24 mouse cellular contexts compared by ENCODE assay signal in the genomic region with DNA sequence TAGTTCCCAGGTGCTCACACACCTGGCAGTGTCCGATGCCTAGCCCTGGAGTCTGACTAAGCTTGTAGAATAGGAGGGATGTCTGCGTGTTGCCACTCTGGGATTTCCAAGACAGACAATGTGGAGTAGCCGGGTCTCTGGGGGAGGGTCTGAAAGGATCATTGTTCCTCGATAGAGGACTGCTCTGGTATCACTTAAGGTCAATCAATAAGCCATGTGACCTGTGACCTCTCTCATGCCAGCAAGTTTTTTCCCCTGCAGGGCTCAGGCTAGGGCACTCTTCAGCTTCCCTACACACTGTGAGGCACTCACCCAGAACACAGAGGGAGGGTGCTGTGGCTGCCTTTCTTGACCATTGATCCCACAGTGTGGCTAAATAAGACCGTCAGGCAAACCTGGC. TPM values are rescaled to one million over a fixed set of nuclear protein-coding genes. Genes with fewer than 3 reads are reported as not detected.
DNase-seq lines count a peak whose midpoint lies in the region; ATAC-seq lines count a peak whose summit lies in the region.
"Had no signal": no experiment of that assay in that cellular context is flagged by ENCODE, and none has a peak within 500 bp of the region (broad histone marks: within the 10 kb centered on the region; RNA-seq: fewer than 3 reads in every experiment).

No protein-coding gene starts in this region.

- H3K36me3 ChIP-seq in forebrain, embryonic 10.5 days (replicated peaks): no peaks in the 10 kb centered on the region
- H3K36me3 ChIP-seq in forebrain, embryonic 16.5 days (ENCODE audit: control insufficient read depth, insufficient read depth): no peaks in the 10 kb centered on the region
- H3K36me3 ChIP-seq in limb, embryonic 13.5 days: no peaks in the 10 kb centered on the region
- H3K36me3 ChIP-seq in limb, embryonic 10.5 days: no peaks in the 10 kb centered on the region
- H3K36me3 ChIP-seq: embryonic facial prominence, embryonic 12.5 days; forebrain, embryonic 12.5 days; G1E; hindbrain, embryonic 15.5 days had no signal

- no peak overlapping the region for H3K4me3 ChIP-seq in forebrain, embryonic 10.5 days
- H3K4me3 ChIP-seq in forebrain, embryonic 16.5 days (replicated peaks; ENCODE audit: low read length): no peak overlapping the region
- H3K4me3 ChIP-seq in limb, embryonic 13.5 days: no peak overlapping the region
- no peak overlapping the region for H3K4me3 ChIP-seq in limb, embryonic 10.5 days
- H3K4me3 ChIP-seq: embryonic facial prominence, embryonic 12.5 days; forebrain, embryonic 12.5 days; gastrocnemius, adult 2 months; hindbrain, embryonic 15.5 days had no signal

- no peak for ATAC-seq in forebrain, embryonic 16.5 days
- ATAC-seq in limb, embryonic 13.5 days (ENCODE audit: low FRiP score, low read depth): peak; percentile 21; the same call in 1 of the 2 replicates
- ATAC-seq: CD4-positive, CD25-positive, alpha-beta regulatory T cell, adult 4 months; forebrain, postnatal 0 days; inflammation-experienced regulatory T-cells, adult 6 months; intestine, postnatal 0 days had no signal

- no peak for DNase-seq in forebrain, embryonic 10.5 days (ENCODE audit: extremely low spot score, low spot score)
- DNase-seq in limb, embryonic 10.5 days (ENCODE audit: low spot score): no peak
- DNase-seq in embryo, embryonic 11 days: peak; percentile 28
- DNase-seq in lung, adult 18-20 months: no peak
- no peak for DNase-seq in right cerebral cortex, adult 2 months (ENCODE audit: low spot score in 2 of 2)
- DNase-seq: adrenal gland, adult 8-10 months; adrenal gland, postnatal 36 days; B cell, adult 2 months; cerebellum, adult 8-10 months; forebrain, postnatal 0 days; gastrocnemius, postnatal 25 days; heart, adult 11 months; heart, postnatal 10 days; heart, postnatal 4 days had no signal

- H3K9ac ChIP-seq in forebrain, embryonic 16.5 days (replicated peaks; ENCODE audit: low read depth, low read length): no peak overlapping the region
- no peak overlapping the region for H3K9ac ChIP-seq in limb, embryonic 13.5 days
- H3K9ac ChIP-seq: embryonic facial prominence, embryonic 12.5 days; forebrain, embryonic 12.5 days; forebrain, postnatal 0 days; hindbrain, embryonic 15.5 days had no signal

- H3K4me2 ChIP-seq in forebrain, embryonic 16.5 days (ENCODE audit: low read length): no peak overlapping the region
- no peak overlapping the region for H3K4me2 ChIP-seq in limb, embryonic 13.5 days (replicated peaks)
- H3K4me2 ChIP-seq: embryonic facial prominence, embryonic 12.5 days; forebrain, embryonic 12.5 days; hindbrain, embryonic 15.5 days had no signal

- H3K27ac ChIP-seq in forebrain, embryonic 10.5 days: peak overlapping the region; percentile 67
- no peak overlapping the region for H3K27ac ChIP-seq in forebrain, embryonic 16.5 days (ENCODE audit: low read length)
- no peak overlapping the region for H3K27ac ChIP-seq in limb, embryonic 13.5 days
- no peak overlapping the region for H3K27ac ChIP-seq in limb, embryonic 10.5 days
- H3K27ac ChIP-seq: embryonic facial prominence, embryonic 12.5 days; forebrain, embryonic 12.5 days; gastrocnemius, adult 2 months; hindbrain, embryonic 15.5 days had no signal

- 12% methylated on average over 5 of the region's 5 CpGs for WGBS in forebrain, embryonic 10.5 days
- 27% methylated on average over 5 of the region's 5 CpGs for WGBS in forebrain, embryonic 16.5 days
- 55% methylated on average over 5 of the region's 5 CpGs for WGBS in limb, embryonic 13.5 days
- WGBS in limb, embryonic 10.5 days: 47% methylated on average over 5 of the region's 5 CpGs

- no peaks in the 10 kb centered on the region for H3K9me3 ChIP-seq in forebrain, embryonic 10.5 days
- H3K9me3 ChIP-seq in forebrain, embryonic 16.5 days (ENCODE audit: control insufficient read depth, low read length): no peaks in the 10 kb centered on the region
- no peaks in the 10 kb centered on the region for H3K9me3 ChIP-seq in limb, embryonic 13.5 days
- no peaks in the 10 kb centered on the region for H3K9me3 ChIP-seq in limb, embryonic 10.5 days (replicated peaks)
- H3K9me3 ChIP-seq: embryonic facial prominence, embryonic 12.5 days; forebrain, embryonic 12.5 days; G1E; hindbrain, embryonic 15.5 days had no signal

- peaks cover 15% of the 10 kb centered on the region; the same call in 1 of the 2 replicates for H3K27me3 ChIP-seq in forebrain, embryonic 10.5 days (ENCODE audit: poor library complexity, severe bottlenecking)
- H3K27me3 ChIP-seq in forebrain, embryonic 16.5 days (replicated peaks; ENCODE audit: control insufficient read depth, insufficient read depth, low read length): no peaks in the 10 kb centered on the region
- H3K27me3 ChIP-seq in limb, embryonic 13.5 days: no peaks in the 10 kb centered on the region
- no peaks in the 10 kb centered on the region for H3K27me3 ChIP-seq in limb, embryonic 10.5 days (ENCODE audit: low read depth, poor library complexity, severe bottlenecking)
- H3K27me3 ChIP-seq: embryonic facial prominence, embryonic 12.5 days; forebrain, embryonic 12.5 days; hindbrain, embryonic 15.5 days had no signal

- H3K4me1 ChIP-seq in forebrain, embryonic 10.5 days: peaks cover 29% of the 10 kb centered on the region
- H3K4me1 ChIP-seq in forebrain, embryonic 16.5 days (replicated peaks; ENCODE audit: control insufficient read depth, insufficient read depth, low read length): no peaks in the 10 kb centered on the region
- peaks cover 8% of the 10 kb centered on the region; the same call in 1 of the 2 replicates for H3K4me1 ChIP-seq in limb, embryonic 13.5 days
- H3K4me1 ChIP-seq in limb, embryonic 10.5 days: peaks cover 10% of the 10 kb centered on the region
- H3K4me1 ChIP-seq: hindbrain, embryonic 15.5 days had no signal

RNA-seq across cellular contexts. Expression of a gene that starts 19.4 kb away (rescaled TPM):
- 22.4 and 26.6 TPM in 2 replicates for polyA plus RNA-seq in forebrain, embryonic 10.5 days (2016; fragmentation: Nextera tagmentation; extraction: Ambion mirVana)
- 44.1 and 47.8 TPM in 2 replicates for polyA plus RNA-seq in forebrain, embryonic 16.5 days (2015; fragmentation: Nextera tagmentation; extraction: Ambion mirVana)
- polyA plus RNA-seq in limb, embryonic 13.5 days (2015; fragmentation: Nextera tagmentation; extraction: Ambion mirVana): 29.6 and 29.8 TPM in 2 replicates
- 28.6 and 29.5 TPM in 2 replicates for polyA plus RNA-seq in limb, embryonic 10.5 days (2016; fragmentation: Nextera tagmentation; extraction: Ambion mirVana)
